9 mouse cellular contexts compared by ENCODE assay signal in the genomic region with DNA sequence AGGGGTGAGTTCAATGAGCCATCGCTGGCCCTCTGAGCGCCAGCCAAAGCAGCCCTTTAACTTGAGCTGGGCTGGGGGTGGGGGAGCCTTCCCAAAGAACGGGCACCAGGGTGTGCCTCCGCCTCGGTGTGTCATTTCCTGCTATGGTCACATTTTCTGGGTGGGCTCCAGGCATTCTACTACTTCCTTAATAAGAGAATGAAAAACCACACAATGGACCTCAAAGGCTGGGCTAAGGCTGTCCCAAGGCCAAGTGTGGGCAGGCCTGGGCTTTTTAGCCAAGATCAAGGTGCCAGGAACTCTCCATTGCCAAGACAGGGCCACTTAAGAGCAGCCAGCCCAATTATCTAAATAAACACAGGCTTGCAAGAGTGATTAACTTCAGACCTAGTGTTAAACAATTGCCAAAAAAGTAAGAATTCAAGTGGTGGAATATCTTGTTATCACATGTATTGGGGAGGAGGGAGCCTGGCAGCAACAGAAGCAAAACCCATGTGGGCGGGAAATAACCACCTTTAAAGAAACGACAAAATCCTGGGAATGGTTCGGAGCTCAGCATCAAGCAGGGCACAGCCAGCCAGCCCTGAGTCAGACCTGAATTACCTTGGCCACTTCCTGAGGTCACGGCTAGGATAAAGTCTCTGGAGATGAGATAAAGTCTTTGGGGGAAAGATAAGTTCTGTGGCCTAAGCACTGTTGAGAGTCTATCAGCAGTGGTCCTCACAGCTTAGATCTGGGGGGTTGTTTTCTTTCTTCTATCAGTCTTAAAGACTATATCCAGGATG. TPM values are rescaled to one million over a fixed set of nuclear protein-coding genes. Genes with fewer than 3 reads are reported as not detected.
DNase-seq lines count a peak whose midpoint lies in the region; ATAC-seq and TF ChIP-seq lines count a peak whose summit lies in the region.
"Had no signal": no experiment of that assay in that cellular context is flagged by ENCODE, and none has a peak within 500 bp of the region (broad histone marks: within the 10 kb centered on the region; RNA-seq: fewer than 3 reads in every experiment).

No protein-coding gene starts in this region.

- no peaks in the 10 kb centered on the region for H3K27me3 ChIP-seq in hindbrain, postnatal 0 days (ENCODE audit: insufficient read depth, low read length)
- H3K27me3 ChIP-seq in hindbrain, embryonic 16.5 days (replicated peaks; ENCODE audit: control insufficient read depth, insufficient read depth, low read length) = no peaks in the 10 kb centered on the region
- H3K27me3 ChIP-seq in heart, embryonic 12.5 days (replicated peaks) = 0 out of 2 replicates have a peak, but pooled peaks cover 3% of the 10 kb centered on the region
- no peaks in the 10 kb centered on the region for H3K27me3 ChIP-seq in midbrain, embryonic 14.5 days (ENCODE audit: control insufficient read depth, insufficient read depth, low read length)
- no peaks in the 10 kb centered on the region for H3K27me3 ChIP-seq in intestine, embryonic 15.5 days (replicated peaks)
- H3K27me3 ChIP-seq: limb, embryonic 13.5 days had no signal

- peak; percentile 18 for DNase-seq in hindbrain, postnatal 0 days (ENCODE audit: low spot score)
- peak; percentile 85 for DNase-seq in lung, postnatal 36 days
- no peak for DNase-seq in retina, postnatal 1 day
- no peak for DNase-seq in midbrain, embryonic 14.5 days

- H3K9me3 ChIP-seq in hindbrain, postnatal 0 days (ENCODE audit: low read length) = no peaks in the 10 kb centered on the region
- no peaks in the 10 kb centered on the region for H3K9me3 ChIP-seq in hindbrain, embryonic 16.5 days (ENCODE audit: control insufficient read depth, low read length)
- H3K9me3 ChIP-seq in heart, embryonic 12.5 days (replicated peaks) = no peaks in the 10 kb centered on the region
- H3K9me3 ChIP-seq in midbrain, embryonic 14.5 days (ENCODE audit: control insufficient read depth, low read length) = no peaks in the 10 kb centered on the region
- no peaks in the 10 kb centered on the region for H3K9me3 ChIP-seq in intestine, embryonic 15.5 days
- H3K9me3 ChIP-seq: limb, embryonic 13.5 days had no signal

- WGBS in hindbrain, postnatal 0 days = 60% methylated on average over 9 of the region's 9 CpGs
- WGBS in hindbrain, embryonic 16.5 days = 83% methylated on average over 9 of the region's 9 CpGs
- WGBS in heart, embryonic 12.5 days = 41% methylated on average over 9 of the region's 9 CpGs
- WGBS in midbrain, embryonic 14.5 days = 85% methylated on average over 9 of the region's 9 CpGs
- WGBS in intestine, embryonic 15.5 days = 61% methylated on average over 9 of the region's 9 CpGs

- H3K4me2 ChIP-seq in hindbrain, postnatal 0 days (ENCODE audit: low read depth, low read length) = no peak overlapping the region
- H3K4me2 ChIP-seq in hindbrain, embryonic 16.5 days (ENCODE audit: low read length) = no peak overlapping the region
- H3K4me2 ChIP-seq in heart, embryonic 12.5 days = no peak overlapping the region
- H3K4me2 ChIP-seq in midbrain, embryonic 14.5 days (ENCODE audit: low read length) = no peak overlapping the region
- H3K4me2 ChIP-seq in intestine, embryonic 15.5 days (replicated peaks) = no peak overlapping the region
- H3K4me2 ChIP-seq: limb, embryonic 13.5 days had no signal

- ATAC-seq in hindbrain, postnatal 0 days = no peak
- ATAC-seq in hindbrain, embryonic 16.5 days = no peak
- peak; percentile 37 for ATAC-seq in heart, embryonic 12.5 days (ENCODE audit: insufficient number of reproducible peaks, low FRiP score)
- ATAC-seq in midbrain, embryonic 14.5 days (ENCODE audit: low FRiP score, low TSS enrichment) = no peak
- no peak for ATAC-seq in intestine, embryonic 15.5 days

- no peaks in the 10 kb centered on the region for H3K36me3 ChIP-seq in hindbrain, postnatal 0 days (ENCODE audit: insufficient read depth, low read length)
- H3K36me3 ChIP-seq in hindbrain, embryonic 16.5 days (ENCODE audit: control insufficient read depth, insufficient read depth, low read length) = no peaks in the 10 kb centered on the region
- H3K36me3 ChIP-seq in heart, embryonic 12.5 days = no peaks in the 10 kb centered on the region
- H3K36me3 ChIP-seq in midbrain, embryonic 14.5 days (ENCODE audit: control insufficient read depth, insufficient read depth, low read length) = no peaks in the 10 kb centered on the region
- H3K36me3 ChIP-seq in intestine, embryonic 15.5 days = no peaks in the 10 kb centered on the region
- H3K36me3 ChIP-seq: limb, embryonic 13.5 days had no signal

- H3K4me1 ChIP-seq in hindbrain, postnatal 0 days (ENCODE audit: insufficient read depth, low read length) = 0 out of 2 replicates have a peak, but pooled peaks cover 5% of the 10 kb centered on the region
- peaks cover 6% of the 10 kb centered on the region; the same call in 1 of the 2 replicates for H3K4me1 ChIP-seq in hindbrain, embryonic 16.5 days (ENCODE audit: control insufficient read depth, insufficient read depth, low read depth, low read length)
- H3K4me1 ChIP-seq in bone marrow macrophage, adult 2 months (ENCODE audit: control insufficient read depth, insufficient read depth, low read length) = peaks cover 20% of the 10 kb centered on the region
- H3K4me1 ChIP-seq in heart, embryonic 12.5 days (replicated peaks) = peaks cover 41% of the 10 kb centered on the region
- H3K4me1 ChIP-seq in midbrain, embryonic 14.5 days (ENCODE audit: control insufficient read depth, insufficient read depth, low read length) = no peaks in the 10 kb centered on the region
- H3K4me1 ChIP-seq in intestine, embryonic 15.5 days (replicated peaks) = no peaks in the 10 kb centered on the region

- TF ChIP-seq CTCF in hindbrain, postnatal 0 days (IDR thresholded peaks at IDR 0.05; ENCODE audit: low read depth) = no peak
- TF ChIP-seq CTCF in bone marrow macrophage, adult 2 months (IDR thresholded peaks at IDR 0.05; ENCODE audit: low read depth, low read length) = no peak

- H3K4me3 ChIP-seq in hindbrain, postnatal 0 days (ENCODE audit: low read length) = no peak overlapping the region
- no peak overlapping the region for H3K4me3 ChIP-seq in hindbrain, embryonic 16.5 days (ENCODE audit: low read length)
- no peak overlapping the region for H3K4me3 ChIP-seq in bone marrow macrophage, adult 2 months (ENCODE audit: insufficient read depth, low read length)
- H3K4me3 ChIP-seq in heart, embryonic 12.5 days = no peak overlapping the region
- H3K4me3 ChIP-seq in midbrain, embryonic 14.5 days (replicated peaks; ENCODE audit: low read depth, low read length) = no peak overlapping the region
- H3K4me3 ChIP-seq in intestine, embryonic 15.5 days (replicated peaks) = no peak overlapping the region
- H3K4me3 ChIP-seq: limb, embryonic 13.5 days had no signal

- H3K27ac ChIP-seq in hindbrain, postnatal 0 days = no peak overlapping the region
- H3K27ac ChIP-seq in hindbrain, embryonic 16.5 days (ENCODE audit: low read depth, low read length) = no peak overlapping the region
- H3K27ac ChIP-seq in bone marrow macrophage, adult 2 months (ENCODE audit: insufficient read depth, low read depth, low read length) = peak overlapping the region; percentile 64
- peak overlapping the region; percentile 9; the same call in 1 of the 2 replicates for H3K27ac ChIP-seq in heart, embryonic 12.5 days (ENCODE audit: poor library complexity, severe bottlenecking)
- H3K27ac ChIP-seq in midbrain, embryonic 14.5 days (replicated peaks; ENCODE audit: low read depth, low read length) = no peak overlapping the region
- no peak overlapping the region for H3K27ac ChIP-seq in intestine, embryonic 15.5 days
- H3K27ac ChIP-seq: limb, embryonic 13.5 days had no signal

- no peak overlapping the region for H3K9ac ChIP-seq in hindbrain, postnatal 0 days (replicated peaks; ENCODE audit: low read length)
- H3K9ac ChIP-seq in hindbrain, embryonic 16.5 days (ENCODE audit: low read depth, low read length) = no peak overlapping the region
- no peak overlapping the region for H3K9ac ChIP-seq in heart, embryonic 12.5 days
- H3K9ac ChIP-seq in midbrain, embryonic 14.5 days (replicated peaks; ENCODE audit: low read length) = no peak overlapping the region
- H3K9ac ChIP-seq in intestine, embryonic 15.5 days = no peak overlapping the region
- H3K9ac ChIP-seq: limb, embryonic 13.5 days had no signal

- no peak for TF ChIP-seq POLR2A in bone marrow macrophage, adult 2 months (IDR thresholded peaks at IDR 0.05; ENCODE audit: borderline replicate concordance, low read depth, low read length)

RNA-seq across cellular contexts. Expression of gene Cfap298, which starts 48.9 kb away (rescaled TPM):
- total RNA-seq in hindbrain, postnatal 0 days (2014; rRNA removed) = 12.1 and 16.8 TPM in 2 replicates
- polyA plus RNA-seq in hindbrain, postnatal 0 days (2015; fragmentation: Nextera tagmentation; extraction: Ambion mirVana) = 61.1 and 67.2 TPM in 2 replicates
- 54.4 and 61.1 TPM in 2 replicates for polyA plus RNA-seq in hindbrain, embryonic 16.5 days (2015; fragmentation: Nextera tagmentation; extraction: Ambion mirVana)
- polyA plus RNA-seq in bone marrow macrophage, adult 2 months (2012; ENCODE audit: insufficient read depth, insufficient read length, missing spikeins) = 7.1 and 9.4 TPM in 2 replicates
- polyA plus RNA-seq in heart, embryonic 12.5 days (2016; fragmentation: Nextera tagmentation; extraction: Ambion mirVana) = 49.0 and 50.4 TPM in 2 replicates
- polyA plus RNA-seq in midbrain, embryonic 14.5 days (2014; fragmentation: Nextera tagmentation; extraction: Ambion mirVana) = 42.6 and 52.6 TPM in 2 replicates
- 36.1 and 42.4 TPM in 2 replicates for polyA plus RNA-seq in intestine, embryonic 15.5 days (2015; fragmentation: Nextera tagmentation; extraction: Ambion mirVana)

RNA-seq across cellular contexts. Expression of gene Eva1c, which starts 59.5 kb away (rescaled TPM):
- 2.3 and 9.4 TPM in 2 replicates for total RNA-seq in hindbrain, postnatal 0 days (2014; rRNA removed)
- 3.9 and 4.0 TPM in 2 replicates for polyA plus RNA-seq in hindbrain, postnatal 0 days (2015; fragmentation: Nextera tagmentation; extraction: Ambion mirVana)
- polyA plus RNA-seq in hindbrain, embryonic 16.5 days (2015; fragmentation: Nextera tagmentation; extraction: Ambion mirVana) = 4.4 and 4.8 TPM in 2 replicates
- polyA plus RNA-seq in bone marrow macrophage, adult 2 months (2012; ENCODE audit: insufficient read depth, insufficient read length, missing spikeins) = not detected in 2 replicates
- 2.1 and 3.4 TPM in 2 replicates for polyA plus RNA-seq in heart, embryonic 12.5 days (2016; fragmentation: Nextera tagmentation; extraction: Ambion mirVana)
- polyA plus RNA-seq in midbrain, embryonic 14.5 days (2014; fragmentation: Nextera tagmentation; extraction: Ambion mirVana) = 1.4 and 2.4 TPM in 2 replicates
- polyA plus RNA-seq in intestine, embryonic 15.5 days (2015; fragmentation: Nextera tagmentation; extraction: Ambion mirVana) = 0.70 and 0.78 TPM in 2 replicates

Comparison
In these comparisons a context has a peak if more than half of its experiments do, and no peak if none do; other contexts are left out.
1. DNase-seq: peak in hindbrain, postnatal 0 days (single experiment) and lung, postnatal 36 days (single experiment); none in retina, postnatal 1 day (single experiment) and midbrain, embryonic 14.5 days (single experiment).
2. H3K27ac ChIP-seq: peak in bone marrow macrophage, adult 2 months (single experiment) and heart, embryonic 12.5 days (single experiment); none in hindbrain, postnatal 0 days (single experiment), hindbrain, embryonic 16.5 days (single experiment), midbrain, embryonic 14.5 days (single experiment) and intestine, embryonic 15.5 days (single experiment).